Mouse (Mus musculus) testis, adult 2 months (tissue): ENCODE measurements around the gene Txk. TPM values are rescaled to one million over a fixed set of nuclear protein-coding genes. Genes with fewer than 3 reads are reported as not detected.

ENCODE experiments used
- H3K27ac ChIP-seq: fragments of 200-500 bp; 2 replicates; pipeline ENCODE4 v1.5.1; 2012; ENCODE audit warnings: low read depth, low read length; ENCODE audit not compliant: control insufficient read depth, insufficient read depth
- H3K27me3 ChIP-seq: fragments of 200-500 bp; 2 replicates; pipeline ENCODE4 v1.6.1; 2012; ENCODE audit warnings: mild to moderate bottlenecking, low read length, moderate library complexity; ENCODE audit not compliant: control insufficient read depth, insufficient read depth
- H3K36me3 ChIP-seq: fragments of 200-500 bp; 2 replicates; pipeline ENCODE4 v1.6.1; 2012; ENCODE audit warnings: mild to moderate bottlenecking, low read length; ENCODE audit not compliant: control insufficient read depth, insufficient read depth
- H3K4me1 ChIP-seq: fragments of 200-500 bp; 2 replicates; pipeline ENCODE4 v1.6.1; 2012; ENCODE audit warnings: low read length; ENCODE audit not compliant: control insufficient read depth, insufficient read depth
- H3K4me3 ChIP-seq: fragments of 200-500 bp; 2 replicates; pipeline ENCODE4 v1.5.1; 2012; ENCODE audit warnings: low read depth, mild to moderate bottlenecking, low read length, moderate library complexity, mixed read lengths; ENCODE audit not compliant: control insufficient read depth
- CTCF ChIP-seq: fragments of 200-500 bp; IDR thresholded peaks from 2 replicates; pipeline ENCODE4 v1.5.1; 2012; ENCODE audit warnings: low read depth, mild to moderate bottlenecking, inconsistent platforms, low read length, moderate library complexity; ENCODE audit not compliant: control insufficient read depth, insufficient read depth, insufficient replicate concordance
- POLR2A ChIP-seq: fragments of 200-500 bp; IDR thresholded peaks from 2 replicates; pipeline ENCODE4 v1.6.1; 2012; ENCODE audit warnings: low read depth, mild to moderate bottlenecking, inconsistent platforms, low read length, moderate library complexity; ENCODE audit not compliant: control insufficient read depth
- polyA plus RNA-seq: library from polyadenylated mRNA; depleted of rRNA; stranded (reverse); fragments of >200 nt; gene quantifications from 2 replicates; pipeline ENCODE4 v1.2.3, GENCODE M21; 2012

The Txk gene
- polyA plus RNA-seq, 1 experiment: 1.7 TPM

GRCm38 (mm10) chr5:72732885-72733284 lies 19.7 kb downstream of the Txk start:
- Histone ChIP-seq H3K27ac (no peak overlapping the region), H3K4me1 (peaks cover 2% of the 10 kb centered on the region; the same call in 1 of the 2 replicates), H3K36me3 (no peaks in the 10 kb centered on the region), H3K4me3 (no peak overlapping the region), H3K27me3 (no peaks in the 10 kb centered on the region)
- TF ChIP-seq CTCF (no peak), POLR2A (no peak)

- no peaks in the 10 kb centered on the region for H3K27me3 ChIP-seq
- H3K27ac ChIP-seq: no peak overlapping the region
- H3K4me3 ChIP-seq: no peak overlapping the region
- H3K4me1 ChIP-seq: no peaks in the 10 kb centered on the region
- H3K36me3 ChIP-seq: no peaks in the 10 kb centered on the region
- TF ChIP-seq CTCF (no peak), POLR2A (no peak)
These were observed 27.2 kb downstream of the Txk start for GRCm38 (mm10) chr5:72725404-72725803.

GRCm38 (mm10) chr5:72723429-72723828 lies 29.1 kb downstream of the Txk start:
- no peak overlapping the region for H3K27ac ChIP-seq
- H3K27me3 ChIP-seq: no peaks in the 10 kb centered on the region
- H3K36me3 ChIP-seq: no peaks in the 10 kb centered on the region
- H3K4me1 ChIP-seq: no peaks in the 10 kb centered on the region
- TF ChIP-seq POLR2A: no peak
- no peak for TF ChIP-seq CTCF
- H3K4me3 ChIP-seq: no peak overlapping the region

GRCm38 (mm10) chr5:72720587-72720986 lies 32.0 kb downstream of the Txk start:
- no peaks in the 10 kb centered on the region for H3K36me3 ChIP-seq
- TF ChIP-seq POLR2A (no peak), CTCF (peak; percentile 58; the same call in 1 of the 2 replicates)
- H3K4me3 ChIP-seq: no peak overlapping the region
- H3K4me1 ChIP-seq: no peaks in the 10 kb centered on the region
- no peak overlapping the region for H3K27ac ChIP-seq
- H3K27me3 ChIP-seq: no peaks in the 10 kb centered on the region

GRCm38 (mm10) chr5:72710572-72711278 lies 41.9 kb downstream of the Txk start:
- H3K27me3 ChIP-seq: no peaks in the 10 kb centered on the region
- H3K27ac ChIP-seq: no peak overlapping the region
- TF ChIP-seq CTCF (peak; percentile 39; the same call in 1 of the 2 replicates), POLR2A (no peak)
- H3K4me3 ChIP-seq: no peak overlapping the region
- no peaks in the 10 kb centered on the region for H3K36me3 ChIP-seq
- peaks cover 8% of the 10 kb centered on the region; the same call in 1 of the 2 replicates for H3K4me1 ChIP-seq

- TF ChIP-seq CTCF (no peak), POLR2A (no peak)
These were observed 42.6 kb downstream of the Txk start for GRCm38 (mm10) chr5:72709976-72710375.

GRCm38 (mm10) chr5:72709451-72709850 lies 43.1 kb downstream of the Txk start:
- peaks cover 8% of the 10 kb centered on the region; the same call in 1 of the 2 replicates for H3K4me1 ChIP-seq
- TF ChIP-seq POLR2A (no peak), CTCF (no peak)
- H3K4me3 ChIP-seq: no peak overlapping the region
- no peaks in the 10 kb centered on the region for H3K36me3 ChIP-seq
- H3K27ac ChIP-seq: no peak overlapping the region
- H3K27me3 ChIP-seq: no peaks in the 10 kb centered on the region

More at GRCm38 (mm10) chr5:72709976-72710375, 42.6 kb downstream of the Txk start:
- no peak overlapping the region for H3K4me3 ChIP-seq
- H3K4me1 ChIP-seq: peaks cover 8% of the 10 kb centered on the region; the same call in 1 of the 2 replicates
- H3K27ac ChIP-seq: no peak overlapping the region
- H3K36me3 ChIP-seq: no peaks in the 10 kb centered on the region
- no peaks in the 10 kb centered on the region for H3K27me3 ChIP-seq
